Mouse (Mus musculus) cerebellum, adult 11-12 months (tissue): Measurements from ENCODE around the gene Chil4.
"Not testable (repeated sequence)": the region's sequence is repeated elsewhere in the genome, so short reads cannot be mapped to it uniquely, and the experiment has no call there.

Experiments
- DNase-seq: peaks from one replicate; pipeline ENCODE4 v3.0.0; 2022

Chil4 gene

GRCm38 (mm10) chr3:106219407-106219806 is at the start of gene Chil4:
Gene Chil4, minus strand, starts transcription at chr3:106219507.
- DNase-seq, result no peak

GRCm38 (mm10) chr3:106265854-106266253 is 46.5 kb upstream of the Chil4 start:
- DNase-seq, result no peak

- DNase-seq, result no peak
Measured at GRCm38 (mm10) chr3:106264854-106265253, 45.5 kb upstream of the Chil4 start.

GRCm38 (mm10) chr3:106257076-106257475 is 37.8 kb upstream of the Chil4 start:
- DNase-seq, result not testable (repeated sequence)

DNA sequence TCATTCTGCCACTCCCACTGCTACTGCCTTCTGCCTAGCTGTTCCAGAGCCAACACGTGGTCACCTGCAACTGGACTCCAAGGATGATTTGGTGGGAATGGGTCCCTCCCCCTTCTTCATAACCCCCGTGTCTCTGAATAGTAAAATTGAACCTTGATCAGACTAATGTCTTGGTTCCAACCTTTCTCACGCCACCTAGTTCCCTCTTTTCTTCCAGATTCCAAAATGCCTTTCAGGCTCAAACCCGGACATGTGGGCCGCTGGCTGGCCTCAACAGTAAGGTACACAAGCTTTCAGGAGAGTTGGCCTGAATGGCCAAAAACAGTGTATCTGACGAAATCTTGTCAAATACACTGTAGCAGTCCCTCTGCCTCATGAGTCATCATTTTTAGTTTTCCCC is 33.4 kb upstream of the Chil4 start:
- DNase-seq, result no peak

GRCm38 (mm10) chr3:106250763-106251399 is 31.6 kb upstream of the Chil4 start:
- DNase-seq, result not testable (repeated sequence)

DNA sequence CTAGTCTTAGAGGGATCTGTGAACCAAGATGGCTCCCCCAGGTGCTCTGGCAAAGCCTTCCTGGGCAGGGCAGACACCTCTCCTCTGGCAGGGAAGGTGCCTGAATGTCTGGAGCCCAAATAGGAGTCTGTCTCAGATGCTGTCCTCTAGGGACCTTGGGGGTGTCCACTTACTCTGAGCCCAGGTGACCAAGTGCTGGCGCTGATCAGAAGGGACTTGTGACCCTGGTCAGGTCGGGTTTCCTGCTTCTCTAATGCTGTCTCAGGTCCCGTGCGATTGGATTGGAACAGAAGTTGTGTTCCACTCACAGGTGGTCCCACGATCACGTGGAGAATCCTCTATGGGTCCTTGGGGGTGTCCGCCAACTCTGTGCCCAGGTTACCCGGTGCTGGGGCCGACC is 28.1 kb upstream of the Chil4 start:
- not testable (repeated sequence) for DNase-seq

- not testable (repeated sequence) for DNase-seq
Measured at GRCm38 (mm10) chr3:106240210-106240609, 20.9 kb upstream of the Chil4 start.

GRCm38 (mm10) chr3:106239196-106239791 is 20.0 kb upstream of the Chil4 start:
- DNase-seq, result no peak

- not testable (repeated sequence) for DNase-seq
Measured at GRCm38 (mm10) chr3:106223391-106223790, 4.1 kb upstream of the Chil4 start.

DNA sequence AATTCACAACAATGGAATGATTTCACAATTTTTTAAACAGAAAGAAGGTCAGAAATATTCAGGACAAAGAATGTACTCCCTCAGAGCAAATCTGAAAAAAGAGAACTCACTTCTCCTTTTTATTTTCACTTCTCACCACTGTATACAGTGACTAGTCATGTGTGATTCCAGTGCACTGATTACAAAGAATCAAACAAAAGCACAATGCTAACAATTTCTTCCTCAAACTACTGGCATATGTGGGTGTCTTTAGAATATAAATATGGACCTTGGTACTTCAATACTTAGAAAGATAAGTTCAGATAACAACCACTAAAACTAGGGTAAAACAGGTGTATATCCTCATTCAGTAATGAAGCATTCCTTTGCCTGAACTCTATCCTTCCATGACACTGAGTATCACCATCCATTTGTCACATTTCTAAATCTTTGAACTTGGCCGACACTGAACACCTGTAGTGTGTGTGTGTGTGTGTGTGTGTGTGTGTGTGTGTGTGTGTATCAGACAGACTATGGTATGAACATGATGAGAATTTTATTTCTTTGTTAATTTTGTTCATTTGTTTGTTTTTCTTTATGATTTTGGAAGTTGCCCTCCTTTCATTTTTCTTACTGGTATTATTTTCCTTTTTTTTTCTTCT is 2.4 kb upstream of the Chil4 start:
- DNase-seq, result no peak

GRCm38 (mm10) chr3:106218284-106218954 is 888 bp downstream of the Chil4 start:
- DNase-seq, result not testable (repeated sequence)

- DNase-seq, result not testable (repeated sequence)
Measured at GRCm38 (mm10) chr3:106198030-106198429, 21.3 kb downstream of the Chil4 start.

DNA sequence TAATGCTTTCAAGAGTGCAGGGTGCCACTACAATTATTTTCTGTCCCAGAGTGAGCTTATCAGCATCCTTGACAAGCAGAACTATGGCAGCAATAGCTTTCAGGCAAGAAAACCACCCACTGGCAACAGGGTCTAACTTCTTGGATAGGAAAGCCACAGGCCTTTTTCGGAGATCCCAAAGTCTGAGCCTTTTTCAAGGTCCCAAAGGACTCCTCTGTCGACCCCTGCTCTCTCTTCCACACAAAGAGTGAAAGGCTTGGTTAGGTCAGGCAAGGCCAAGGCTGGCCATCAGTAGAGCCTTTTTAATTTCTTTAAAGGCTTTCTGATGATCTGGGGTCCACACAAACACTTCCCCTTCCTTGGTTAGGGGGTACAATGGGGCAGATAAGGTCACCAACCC is 22.1 kb downstream of the Chil4 start:
- DNase-seq, result not testable (repeated sequence)

DNA sequence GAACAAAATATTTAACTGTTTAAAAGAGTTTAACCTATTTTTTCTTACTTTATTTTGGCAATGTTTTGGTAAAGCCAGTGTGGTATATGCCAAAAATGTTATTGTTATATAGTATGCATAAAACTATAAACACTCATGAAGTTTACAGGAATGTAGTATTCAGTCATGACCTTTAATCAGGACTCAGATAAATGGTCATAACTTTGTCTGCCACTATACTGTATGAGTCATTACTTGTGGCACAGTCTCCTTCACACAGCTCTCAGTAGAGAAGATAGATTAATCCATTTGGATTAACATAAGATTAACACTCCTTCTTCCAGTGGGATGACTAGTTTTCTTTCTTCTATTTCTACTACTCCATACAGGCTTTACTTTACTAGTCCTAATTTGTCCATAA is 23.0 kb downstream of the Chil4 start:
- DNase-seq, result no peak

- no peak for DNase-seq
Measured at GRCm38 (mm10) chr3:106195486-106195885, 23.8 kb downstream of the Chil4 start.

GRCm38 (mm10) chr3:106187991-106188390 is 31.3 kb downstream of the Chil4 start:
- no peak for DNase-seq

DNA sequence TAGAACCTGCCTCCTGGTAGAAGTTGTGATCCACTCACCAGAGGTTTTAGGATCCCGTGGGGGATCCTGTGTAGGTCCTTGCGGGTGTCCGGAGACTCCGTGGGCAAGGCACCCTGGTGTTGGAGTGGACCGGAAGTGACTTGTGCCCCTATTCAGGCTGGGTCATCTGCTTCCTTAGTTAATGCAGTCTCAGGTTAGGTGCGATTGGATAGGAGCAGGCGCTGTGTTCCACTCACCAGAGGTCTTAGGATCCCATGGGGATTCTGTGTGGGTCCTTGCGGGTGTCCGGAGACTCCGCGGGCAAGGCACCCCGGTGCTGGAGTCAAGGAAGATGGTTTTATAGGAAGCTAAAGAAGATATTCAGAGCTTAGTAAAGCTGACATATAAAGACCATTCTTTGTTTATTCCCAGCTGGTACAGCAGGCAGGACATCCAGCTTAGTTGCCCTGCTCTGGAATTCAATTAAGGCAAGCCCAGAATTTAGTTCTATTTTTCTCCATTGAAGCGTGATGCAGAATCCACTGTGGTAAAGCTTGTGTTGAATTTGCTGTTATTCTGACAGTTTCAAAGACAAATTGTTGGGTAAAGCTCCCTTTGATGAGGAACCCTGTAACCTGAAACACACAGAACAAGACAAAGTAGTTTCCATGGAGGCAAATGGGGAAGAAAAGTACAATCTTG is 41.7 kb downstream of the Chil4 start:
- DNase-seq, result no peak

DNA sequence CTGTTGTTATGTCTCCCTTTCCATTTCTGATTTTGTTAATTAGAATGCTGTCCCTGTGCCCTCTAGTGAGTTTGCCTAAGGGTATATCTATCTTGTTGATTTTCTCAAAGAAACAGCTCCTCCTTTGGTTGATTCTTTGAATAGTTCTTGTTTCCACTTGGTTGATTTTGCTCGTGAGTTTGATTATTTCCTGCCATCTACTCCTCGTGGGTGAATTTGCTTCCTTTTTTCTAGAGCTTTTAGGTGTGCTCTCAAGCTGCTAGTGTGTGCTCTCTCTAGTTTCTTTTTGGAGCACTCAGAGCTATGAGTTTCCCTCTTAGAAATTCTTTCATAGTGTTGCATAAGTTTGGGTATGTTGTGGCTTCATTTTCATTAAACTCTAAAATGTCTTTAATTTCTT is 44.3 kb downstream of the Chil4 start:
- DNase-seq, result not testable (repeated sequence)

DNA sequence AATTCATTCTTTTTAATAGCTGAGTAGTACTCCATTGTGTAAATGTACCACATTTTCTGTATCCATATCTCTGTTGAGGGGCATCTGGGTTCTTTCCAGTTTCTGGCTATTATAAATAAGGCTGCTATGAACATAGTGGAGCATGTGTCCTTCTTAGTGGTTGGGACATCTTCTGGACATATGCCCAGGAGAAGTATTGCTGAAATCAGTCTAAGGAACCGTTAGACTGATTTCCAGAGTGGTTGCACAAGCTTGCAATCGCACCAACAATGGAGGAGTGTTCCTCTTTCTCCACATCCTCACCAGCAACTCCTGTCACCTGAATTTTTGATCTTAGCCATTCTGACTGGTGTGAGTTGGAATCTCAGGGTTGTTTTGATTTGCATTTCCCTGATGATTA is 46.8 kb downstream of the Chil4 start:
- DNase-seq, result not testable (repeated sequence)

GRCm38 (mm10) chr3:106171135-106171731 is 48.1 kb downstream of the Chil4 start:
- no peak for DNase-seq

- DNase-seq, result no peak
Measured at GRCm38 (mm10) chr3:106170522-106171053, 48.7 kb downstream of the Chil4 start.
